Mouse (Mus musculus): Measurements from ENCODE around the gene Hdc.
A peak's percentile ranks its signal among the peaks of the same experiment; 100 is the strongest.
"Not testable (repeated sequence)": the region's sequence is repeated elsewhere in the genome, so short reads cannot be mapped to it uniquely, and the experiment has no call there.

Hdc gene

DNA sequence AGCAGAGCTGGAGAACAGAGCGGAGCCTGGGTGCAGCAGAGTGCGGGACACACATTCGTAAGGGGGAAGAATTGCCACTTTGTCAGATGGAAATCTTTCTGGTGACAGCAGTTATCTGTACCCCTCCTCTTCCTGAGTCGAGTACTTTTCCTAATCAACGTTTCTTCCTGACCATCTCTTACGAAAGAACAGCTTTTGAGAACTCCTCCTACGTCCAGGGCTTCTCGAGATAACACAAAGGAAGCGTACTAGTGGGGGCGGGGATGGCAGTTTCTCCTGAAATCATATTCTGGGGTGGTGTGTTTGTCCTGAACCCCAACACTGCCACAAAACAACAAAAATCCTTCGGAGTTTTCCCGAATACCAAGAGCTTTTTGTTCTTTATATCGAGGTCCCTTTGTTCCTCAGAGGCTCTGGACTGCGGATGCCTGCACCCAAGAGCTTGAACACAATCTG is at the start of gene Hdc:
TSS of gene Hdc (minus strand) at position 51 of the 456 bp plus-strand sequence.
- DNase-seq: no peak

DNA sequence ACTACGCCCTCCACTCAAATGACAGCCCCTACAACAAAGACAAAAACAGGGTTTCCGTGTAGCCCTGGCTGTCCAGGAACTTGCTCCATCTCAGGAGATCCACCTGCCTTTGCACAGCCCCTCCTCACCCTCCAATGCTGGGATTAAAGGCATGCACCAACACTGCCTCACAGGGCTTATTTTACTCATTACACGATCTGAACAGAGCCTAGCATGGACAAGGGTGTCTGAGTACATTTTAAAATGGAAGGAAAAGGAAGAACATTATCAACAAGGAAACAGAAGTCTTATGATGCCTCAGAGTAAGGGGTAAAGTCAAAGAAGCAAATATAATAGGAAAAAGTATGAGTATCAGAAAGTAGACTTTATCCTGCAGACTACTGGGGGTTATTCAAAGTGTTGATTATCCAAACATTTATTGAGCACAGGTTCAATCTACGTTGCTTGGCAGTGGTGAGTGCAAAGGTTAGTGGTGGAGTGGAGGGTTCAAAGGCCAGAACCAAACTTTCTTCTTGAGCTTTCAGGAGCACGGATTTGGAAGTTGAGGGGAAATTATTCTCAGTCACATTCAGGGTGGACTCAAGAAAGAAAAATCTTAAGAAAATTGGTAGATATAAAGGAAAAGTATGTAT is 49.6 kb upstream of the Hdc start:
- no peak for DNase-seq

DNA sequence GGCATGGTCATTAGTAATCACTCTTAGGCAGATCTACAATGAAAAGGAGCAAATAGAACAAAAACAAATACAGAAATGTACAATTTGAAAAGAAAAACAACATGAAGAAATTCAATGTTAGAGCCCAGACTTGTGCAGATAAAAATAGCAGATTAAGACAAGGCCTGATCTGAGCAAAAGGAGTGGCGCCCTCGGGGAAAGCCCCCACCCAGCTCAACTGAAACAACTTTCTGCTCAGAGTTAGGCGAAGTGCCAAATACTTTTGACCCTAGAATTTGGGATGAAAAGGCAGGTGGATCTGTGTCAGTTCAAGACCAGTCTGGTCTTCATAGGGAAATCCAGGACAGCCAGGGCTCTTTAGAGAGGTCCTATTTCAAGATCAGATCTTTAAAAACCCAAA is 46.9 kb upstream of the Hdc start:
- no peak for DNase-seq

DNA sequence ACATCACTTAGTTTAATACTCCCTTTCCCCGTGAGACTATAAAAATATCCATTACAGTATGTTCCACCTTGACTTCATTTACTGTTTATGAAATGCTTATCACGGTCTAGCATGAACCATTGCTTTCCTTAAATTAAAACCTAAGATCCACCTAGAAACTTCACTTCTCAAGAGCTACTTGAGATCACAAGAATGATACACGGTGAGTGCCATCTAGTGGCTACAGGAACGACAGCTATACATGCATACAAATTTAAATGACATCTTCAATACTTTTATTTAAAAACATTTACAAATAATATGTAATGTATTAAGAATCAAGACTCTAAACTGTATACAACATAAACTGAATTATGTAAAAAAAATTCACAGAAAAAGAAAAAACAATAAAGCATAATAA is 44.4 kb upstream of the Hdc start:
- peak; percentile 10 for DNase-seq

DNA sequence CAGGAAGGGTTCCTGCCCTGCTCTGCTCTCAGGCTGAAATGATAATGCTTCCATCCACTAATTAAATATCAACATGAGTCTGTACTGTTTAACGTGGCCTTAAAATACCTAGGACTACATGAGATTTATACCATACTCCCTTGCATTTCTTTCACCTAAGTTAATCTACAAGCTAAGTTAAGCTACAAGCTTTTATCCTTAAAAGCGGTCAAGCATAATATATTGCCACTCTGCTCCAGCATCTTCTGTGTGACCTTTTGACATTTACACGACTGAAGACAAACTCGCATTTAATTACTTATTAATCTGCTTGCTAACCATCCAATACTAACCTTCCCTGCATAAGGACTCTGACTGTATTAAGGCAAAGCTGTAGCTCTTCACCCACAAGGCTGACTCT is 33.8 kb upstream of the Hdc start:
- DNase-seq: no peak

DNA sequence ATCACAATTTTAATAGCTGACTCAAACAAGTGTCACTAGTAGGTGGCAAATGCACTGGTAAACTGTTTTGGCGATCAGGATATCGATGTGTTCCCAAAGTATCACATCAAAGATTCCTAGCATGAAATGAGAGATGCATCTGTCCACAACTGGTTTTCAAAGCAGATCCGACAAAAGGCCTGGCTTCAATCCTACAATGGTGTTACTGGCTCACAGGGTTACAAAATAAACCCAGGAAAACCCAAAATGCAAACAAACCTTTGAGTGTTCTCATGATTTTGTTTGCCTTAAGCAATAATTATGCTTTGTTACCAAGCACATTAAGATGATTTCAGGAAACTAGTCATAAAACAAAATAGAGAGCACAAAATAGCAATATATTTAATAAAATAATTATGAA is 28.7 kb upstream of the Hdc start:
- no peak for DNase-seq

DNA sequence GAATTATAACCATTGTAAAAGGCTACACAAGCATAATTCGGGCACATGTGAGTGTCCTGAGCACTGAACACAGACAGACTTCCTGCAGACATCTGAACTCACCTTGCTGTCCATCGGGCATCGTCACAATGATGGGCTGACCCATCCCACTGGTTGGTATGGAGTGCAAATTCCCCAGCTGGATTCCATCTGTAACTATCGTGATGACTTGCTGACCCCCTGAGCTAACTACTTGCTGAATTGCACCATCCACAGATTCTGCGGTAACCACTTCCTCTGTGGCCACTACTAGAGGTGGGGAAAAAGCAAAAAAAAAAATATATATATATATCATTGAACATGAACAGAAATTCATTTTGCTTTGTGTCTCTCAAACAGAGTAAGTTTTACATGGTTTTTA is 27.4 kb upstream of the Hdc start:
- DNase-seq: no peak

DNA sequence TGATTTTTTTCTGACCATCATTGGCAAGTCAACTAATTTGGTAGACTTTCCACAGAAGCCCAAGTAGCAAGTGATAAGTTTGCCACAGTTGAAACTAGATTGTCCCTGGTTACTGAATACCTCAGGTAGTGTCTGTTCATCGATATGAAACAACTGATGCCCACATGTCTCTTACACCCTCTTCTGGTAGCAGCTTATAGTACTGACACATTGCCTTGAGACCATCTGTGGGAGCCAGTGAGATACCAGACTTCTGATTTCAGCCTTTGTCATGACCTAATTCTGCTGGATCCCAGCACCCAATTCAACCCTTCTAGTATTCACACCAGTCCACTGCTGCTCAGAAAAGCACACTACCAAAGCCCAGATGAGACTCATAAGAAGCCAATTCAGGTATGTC is 25.7 kb upstream of the Hdc start:
- no peak for DNase-seq

DNA sequence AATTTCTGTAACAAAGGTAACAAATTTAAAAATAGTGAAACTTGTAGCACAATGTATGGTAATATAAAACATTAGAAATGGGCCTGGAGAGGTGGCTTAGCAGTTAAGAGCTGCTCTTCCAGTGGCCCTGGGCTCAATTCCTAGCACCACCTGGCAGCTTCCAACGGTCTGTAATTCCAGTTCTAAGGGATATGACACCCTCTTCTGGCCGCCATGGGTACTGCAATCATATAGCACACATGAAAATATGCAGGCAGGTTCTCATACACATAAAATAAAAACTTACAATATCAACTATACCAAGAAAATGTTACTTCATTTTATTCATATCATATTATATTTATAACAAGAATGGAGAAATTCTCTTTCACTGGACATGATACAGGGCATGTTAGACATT is 21.2 kb upstream of the Hdc start:
- DNase-seq: no peak

DNA sequence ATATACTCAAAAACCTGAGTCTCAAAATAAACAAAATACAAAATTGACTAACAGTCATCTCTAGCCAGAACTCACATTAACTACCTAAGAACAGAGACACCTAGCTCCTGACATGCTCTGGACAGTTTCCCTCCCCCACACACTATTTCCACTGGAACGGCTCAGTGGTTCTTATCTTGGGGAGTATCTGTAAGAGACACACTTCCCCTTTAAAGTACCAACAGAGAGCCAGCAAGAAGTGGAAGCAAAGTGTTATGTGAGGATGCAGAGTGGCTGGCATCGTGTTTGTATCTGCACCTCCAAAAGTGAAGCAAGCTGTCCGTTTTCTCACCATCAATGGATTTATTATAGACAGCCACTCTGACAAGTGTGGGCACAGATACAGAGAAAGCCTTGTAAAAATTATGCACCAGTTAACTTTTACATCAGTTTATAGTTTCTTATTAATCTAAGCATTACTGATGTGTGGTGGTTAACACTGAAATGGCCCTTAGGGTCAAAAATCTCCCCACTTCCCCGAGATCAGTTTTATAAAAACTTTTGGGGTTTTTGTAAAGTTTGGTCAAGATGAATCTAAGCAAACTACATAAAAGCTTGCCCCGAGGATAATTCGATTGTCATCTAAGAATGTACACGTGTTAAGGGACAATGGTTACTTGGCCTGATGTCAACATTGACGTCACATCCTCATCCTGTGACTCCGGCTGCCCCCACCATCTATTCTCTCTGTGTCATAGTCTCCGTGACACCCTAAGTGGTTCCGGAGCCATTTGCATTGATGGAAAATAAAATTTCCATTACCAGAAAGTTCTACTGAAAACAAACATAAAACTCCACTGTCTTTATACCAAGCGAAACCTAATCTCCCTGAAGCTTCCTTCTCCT is 17.1 kb upstream of the Hdc start:
- DNase-seq: no peak

DNA sequence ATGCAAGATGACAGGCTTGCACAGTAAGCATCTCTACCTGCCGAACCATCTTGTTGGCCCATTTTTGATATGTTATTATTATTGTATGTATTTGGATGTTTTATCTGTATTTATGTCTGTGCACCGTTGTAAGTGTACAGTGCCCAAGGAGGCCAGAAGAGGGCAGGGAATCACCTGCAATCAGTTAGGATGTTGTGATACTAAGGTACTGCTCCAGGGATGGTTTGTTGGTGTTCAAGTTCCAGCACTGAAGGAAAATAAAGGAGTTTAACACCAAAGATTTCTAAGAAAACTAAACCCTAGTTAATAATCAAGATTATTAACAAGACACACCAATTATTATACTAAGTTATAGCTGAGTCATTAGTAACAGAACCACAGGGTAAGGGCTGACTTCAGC is 14.1 kb upstream of the Hdc start:
- no peak for DNase-seq

DNA sequence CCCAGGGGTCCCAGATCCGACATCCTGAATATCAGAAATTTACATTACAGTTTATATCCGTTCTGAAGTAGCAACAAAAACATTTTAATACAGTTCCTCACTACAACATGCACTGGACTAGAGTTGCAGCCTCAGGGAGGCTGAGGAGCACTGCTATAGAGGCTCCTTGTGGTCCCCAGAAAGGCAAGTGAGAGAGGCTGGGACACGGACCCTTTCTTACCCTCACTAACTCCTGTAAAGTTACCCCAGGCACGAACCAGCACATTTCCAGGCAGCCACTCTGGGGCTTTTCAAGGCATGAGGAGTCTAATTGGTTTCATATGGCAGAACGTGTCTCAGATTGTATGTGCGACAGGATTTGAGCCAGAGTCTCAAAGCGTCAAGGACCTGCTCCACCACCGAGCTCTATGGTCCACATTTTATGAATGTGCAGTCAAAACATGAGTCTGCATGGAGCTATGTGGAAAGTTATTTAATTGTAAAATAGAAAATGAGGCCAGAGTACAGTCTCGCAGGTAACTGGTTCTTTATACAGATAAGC is 9.4 kb upstream of the Hdc start:
- DNase-seq: no peak

DNA sequence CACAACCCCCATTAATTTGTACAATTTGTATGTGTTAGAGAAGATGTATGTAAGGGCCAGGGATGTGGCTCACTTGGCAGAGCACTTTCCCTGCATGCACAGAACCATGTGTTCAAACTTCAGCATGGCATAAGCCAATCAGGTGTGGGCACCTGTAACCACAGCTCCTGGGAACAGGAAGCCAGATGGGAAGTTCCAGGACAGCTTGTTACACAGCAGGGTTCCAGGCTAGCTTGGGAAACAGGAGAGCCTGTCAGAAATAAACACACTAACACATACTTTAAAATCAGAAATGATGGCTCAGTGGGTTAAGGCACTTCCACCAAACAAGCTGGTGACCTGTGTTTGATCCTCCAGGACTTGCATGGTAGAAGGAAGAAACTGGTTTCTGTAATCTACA is 4.0 kb upstream of the Hdc start:
- DNase-seq: no peak

DNA sequence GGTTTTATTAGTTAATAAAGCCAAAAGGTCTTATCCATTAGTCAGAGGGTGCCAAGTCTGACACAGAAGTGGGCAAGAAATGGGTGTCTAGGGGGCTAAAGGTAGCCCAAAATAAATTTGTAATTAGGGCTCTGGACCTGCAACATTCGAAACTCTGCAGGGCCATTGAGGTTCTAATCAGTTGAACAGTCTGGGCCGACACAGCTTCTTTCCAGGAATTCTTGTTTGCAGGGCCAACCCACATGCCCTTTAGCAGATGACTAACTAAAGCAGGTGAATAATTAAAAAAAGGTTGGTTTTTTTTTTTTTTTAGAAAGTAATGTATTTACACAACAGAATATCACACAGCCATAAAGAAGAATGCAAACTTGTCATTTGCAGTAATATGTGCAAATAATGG is 3.4 kb upstream of the Hdc start:
- DNase-seq: no peak

DNA sequence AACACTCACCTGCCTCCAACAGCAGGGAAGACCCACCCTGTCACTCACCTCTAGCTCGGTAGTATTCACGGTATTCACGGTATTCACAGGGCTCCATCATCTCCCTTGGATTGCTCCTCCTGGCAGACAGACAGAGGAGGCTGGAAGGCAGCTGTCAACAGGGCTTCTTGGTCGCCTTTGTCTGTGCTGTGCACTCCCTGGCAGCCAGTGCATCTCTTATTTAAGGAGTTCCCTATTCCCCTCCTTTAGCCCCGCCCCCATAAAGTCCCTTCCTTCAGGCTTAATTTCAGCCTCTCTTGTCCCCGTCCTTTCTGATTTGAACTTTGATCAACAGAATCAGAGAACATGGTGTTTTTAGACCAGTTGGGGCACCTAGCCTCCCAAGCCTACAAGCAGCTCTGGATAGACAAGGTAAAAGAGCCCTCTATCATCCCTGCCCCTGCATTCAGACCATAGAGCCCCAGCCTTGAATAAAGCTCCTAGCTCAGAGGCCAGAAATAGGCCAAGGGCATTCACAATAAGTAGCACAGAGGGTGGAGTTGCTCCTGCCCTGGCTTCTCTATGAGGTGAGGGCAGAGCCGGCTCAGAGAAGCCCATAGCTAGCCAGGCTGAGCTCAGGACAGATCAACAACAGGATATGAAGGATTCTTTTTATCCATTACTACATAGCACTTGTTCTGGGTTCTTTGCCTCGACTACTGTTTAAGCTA is 474 bp downstream of the Hdc start:
- DNase-seq: no peak

DNA sequence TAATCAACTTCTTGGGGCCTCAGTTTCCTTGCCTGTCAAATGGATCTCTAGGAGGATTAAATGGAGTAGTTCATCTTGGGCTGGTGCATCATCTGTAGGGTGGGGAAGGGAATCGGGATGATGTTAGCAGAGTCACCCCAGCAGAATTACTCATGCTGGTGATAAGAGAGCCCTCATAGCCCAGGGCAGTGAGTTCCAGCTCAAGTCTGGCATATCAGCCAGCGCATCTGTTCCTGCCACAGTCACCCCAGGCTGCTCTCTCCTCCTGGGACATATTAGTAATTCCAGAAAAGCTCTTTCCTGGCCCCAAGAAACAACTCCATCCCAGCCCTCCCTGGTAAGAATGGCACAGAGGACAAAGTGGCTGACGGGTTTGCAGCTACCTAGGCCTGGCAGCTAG is 3.7 kb downstream of the Hdc start:
- no peak for DNase-seq

DNA sequence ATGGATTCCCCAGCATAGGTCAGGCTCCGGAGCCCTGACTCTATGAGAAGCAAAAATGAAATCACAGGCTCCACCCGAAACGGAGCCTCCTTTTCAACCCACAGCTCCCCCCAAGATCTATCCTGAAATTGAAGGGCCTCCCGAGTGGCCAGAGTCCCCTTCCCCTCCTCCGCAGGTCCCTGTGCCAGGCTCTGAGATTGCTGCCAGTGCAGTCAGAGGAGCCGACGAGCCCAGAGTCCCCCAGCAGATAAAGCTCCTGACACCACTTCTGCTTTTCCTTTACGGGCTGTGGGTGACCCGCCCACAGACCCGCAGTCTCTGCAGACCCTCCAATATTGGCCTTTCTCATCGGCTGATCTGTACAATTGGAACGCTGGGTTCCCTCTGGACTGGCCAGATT is 9.5 kb downstream of the Hdc start:
- DNase-seq: not testable (repeated sequence)

DNA sequence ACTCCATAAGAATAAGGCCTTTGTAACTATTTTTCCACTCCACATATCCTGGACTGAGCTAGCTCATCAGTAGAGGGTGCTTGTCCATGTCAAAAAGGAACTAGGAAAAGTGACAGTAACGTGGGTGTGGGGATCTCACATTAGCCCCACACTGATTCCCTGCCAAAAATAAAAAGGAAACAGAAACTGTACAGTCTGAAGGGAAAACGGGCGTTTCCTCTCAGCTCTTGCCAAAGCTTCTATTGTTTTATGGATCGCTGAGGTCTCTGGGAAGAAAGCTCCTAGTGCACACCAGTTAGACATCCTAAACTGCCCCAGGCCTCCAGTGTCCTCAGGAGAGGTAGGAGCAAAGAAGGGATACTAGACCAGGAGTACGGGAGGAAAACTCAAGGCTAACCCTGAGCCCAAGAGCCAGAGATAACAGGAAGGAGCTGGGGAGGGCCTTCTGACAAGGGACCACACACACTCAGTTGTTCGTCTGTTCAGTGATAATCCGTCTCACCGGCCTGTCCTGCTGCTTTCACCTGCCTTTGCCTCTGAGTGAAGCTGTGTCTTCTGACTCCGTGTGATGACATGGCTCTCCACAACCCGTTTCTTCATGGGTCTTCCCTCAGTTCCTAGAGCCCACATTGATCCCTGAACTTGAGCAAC is 11.4 kb downstream of the Hdc start:
- DNase-seq: no peak

DNA sequence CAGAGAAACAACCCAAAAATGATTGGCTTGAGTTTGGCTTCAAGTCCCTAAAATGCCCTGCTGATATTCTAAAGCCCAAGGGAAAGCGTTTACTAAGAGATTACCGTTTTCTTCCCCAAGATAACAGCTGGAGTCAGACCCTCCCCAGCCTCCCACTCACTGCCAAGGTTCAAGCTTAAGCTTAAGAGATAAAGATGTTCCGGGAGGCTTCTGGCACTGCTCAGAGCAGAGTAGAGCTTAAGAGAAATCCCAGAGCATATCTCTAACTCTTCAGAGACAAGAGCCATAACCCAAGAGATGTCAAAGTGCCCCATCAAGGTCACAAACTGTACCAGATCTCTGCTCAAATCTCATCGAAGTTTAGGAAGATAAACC is 12.4 kb downstream of the Hdc start:
- DNase-seq: no peak

DNA sequence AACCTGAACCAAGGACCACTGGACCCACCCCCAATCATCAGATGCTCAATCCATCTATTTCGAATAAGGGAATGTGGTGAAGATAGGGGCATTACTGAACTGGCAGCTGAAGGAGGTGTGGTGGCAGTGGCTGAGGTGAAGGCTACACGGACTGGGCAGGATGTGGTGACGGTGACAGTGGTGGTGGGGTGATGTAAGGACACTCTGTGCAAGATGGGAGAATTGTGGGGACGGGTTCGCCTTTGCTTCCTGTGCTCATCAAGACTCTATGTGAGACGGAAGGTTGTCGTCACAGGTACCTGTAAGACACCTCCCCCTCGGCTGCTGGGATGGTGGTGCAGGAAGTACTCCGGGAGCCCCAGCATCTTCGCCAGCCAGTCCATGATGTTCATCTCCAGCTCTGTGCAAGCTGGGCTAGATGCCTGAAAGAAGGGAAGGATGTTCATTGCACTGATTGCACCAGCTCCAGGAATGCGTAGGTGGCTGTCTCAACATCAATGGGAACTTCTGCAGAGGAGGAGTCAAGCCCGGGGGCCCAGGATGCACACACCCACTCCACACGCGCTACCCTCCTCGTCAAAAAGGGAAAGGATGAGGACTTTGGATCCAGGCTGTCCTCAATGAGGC is 12.9 kb downstream of the Hdc start:
- DNase-seq: peak; percentile 38

DNA sequence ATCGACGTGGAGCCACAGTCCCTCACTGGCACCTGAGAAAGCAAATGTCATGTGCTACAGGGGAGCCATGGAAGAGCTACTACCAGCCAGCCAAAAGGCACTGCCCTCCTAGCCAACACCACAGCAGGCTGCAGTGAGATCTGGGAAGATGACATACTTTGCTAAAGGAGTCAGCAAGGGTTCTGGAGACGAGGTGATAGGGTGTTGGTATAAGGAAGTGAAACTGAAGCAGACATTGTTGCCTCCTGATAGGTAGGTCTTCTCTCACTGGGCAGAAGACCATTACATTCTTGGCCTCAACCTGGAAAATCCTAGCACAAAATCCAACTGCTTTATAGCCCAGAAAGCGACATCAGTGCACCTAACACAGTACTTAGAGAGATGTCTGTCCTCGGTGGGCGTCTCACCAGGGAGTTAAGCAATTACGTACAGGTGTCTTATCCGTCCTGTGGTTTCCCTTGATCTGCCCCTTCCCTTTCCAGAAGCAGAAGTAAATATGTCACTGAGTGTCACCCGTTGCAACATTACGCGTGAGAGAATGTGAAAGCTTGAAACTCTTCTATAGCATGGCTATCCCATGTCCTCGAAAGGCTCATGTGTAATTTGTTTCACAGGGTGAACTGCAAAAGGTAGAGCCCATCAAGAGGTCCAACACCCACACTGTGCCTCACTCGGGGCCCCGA is 17.0 kb downstream of the Hdc start:
- no peak for DNase-seq

DNA sequence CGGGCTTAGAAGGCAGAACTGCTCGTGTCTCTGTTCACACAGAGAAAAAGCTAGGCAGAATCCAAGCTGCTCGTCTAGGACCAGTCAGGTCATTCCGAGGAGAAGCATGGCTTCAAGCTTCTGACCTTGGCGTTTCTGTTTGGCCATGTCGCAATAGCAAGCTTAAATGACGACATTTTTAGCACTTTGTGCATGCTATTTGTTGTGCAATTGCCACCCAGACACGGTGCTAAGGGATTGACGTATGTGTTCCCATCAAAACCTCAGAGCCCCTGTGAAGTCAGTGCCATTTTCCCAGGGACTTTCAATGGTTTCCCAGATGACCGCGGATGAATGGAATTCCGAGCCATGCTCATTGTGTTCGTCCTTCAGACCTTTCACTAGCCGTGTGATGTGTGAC is 18.6 kb downstream of the Hdc start:
- DNase-seq: no peak

Measured in thymus, postnatal 25 days (tissue).